Mouse (Mus musculus) c-Kit-negative CD71-positive TER-119-positive erythroid progenitor cells, embryonic 14.5 days (primary cell): ENCODE results near the gene P4ha3.
A peak's percentile ranks its signal among the peaks of the same experiment; 100 is the strongest.
"Not testable (repeated sequence)": the region's sequence is repeated elsewhere in the genome, so short reads cannot be mapped to it uniquely, and the experiment has no call there.

Experiments used
- DNase-seq: peaks from one replicate; pipeline ENCODE4 v3.0.0-alpha.2; 2013; ENCODE audit warnings: low read depth, low spot score

The P4ha3 gene

GRCm38 (mm10) chr7:100285383-100285782, at the start of gene P4ha3:
P4ha3 (plus strand) TSS chr7:100285520.
- no peak for DNase-seq

DNA sequence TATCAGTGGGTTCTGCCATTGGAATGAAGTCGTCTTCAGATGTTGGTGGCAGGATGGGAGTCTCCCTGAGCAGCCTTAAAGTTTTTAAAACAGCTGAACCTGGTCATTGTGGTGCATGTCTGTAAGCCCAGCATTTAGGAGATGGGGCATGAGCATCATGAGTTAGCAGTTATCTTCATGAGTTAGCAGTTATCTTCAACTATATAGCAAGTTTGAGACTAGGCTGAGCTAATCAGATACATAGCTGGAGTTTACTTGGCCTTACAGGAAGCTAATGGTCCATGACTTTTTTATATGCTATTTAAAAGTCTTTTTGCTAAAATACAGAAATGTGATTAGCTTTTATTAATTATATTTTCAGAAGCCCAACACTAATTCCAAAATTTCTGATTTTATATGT, 47.0 kb upstream of the P4ha3 start:
- DNase-seq, result no peak

DNA sequence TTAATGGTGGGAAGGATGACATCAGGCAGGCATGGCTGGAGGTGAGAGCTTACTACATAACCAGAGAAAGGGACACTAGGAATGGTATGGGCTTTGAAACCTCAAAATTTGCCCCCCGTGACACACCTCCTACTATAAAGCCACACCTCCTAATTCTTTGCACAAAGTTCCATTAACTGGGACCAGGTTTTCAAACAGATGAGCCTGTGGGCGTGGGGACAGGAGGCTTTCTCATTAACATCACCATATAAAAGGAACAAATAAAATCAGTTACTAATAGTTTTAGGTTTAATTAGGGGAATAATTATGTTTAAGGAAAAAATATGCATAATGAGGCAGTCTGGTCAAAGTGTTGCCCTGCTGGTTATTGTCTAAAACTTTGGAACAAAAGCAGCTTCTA, 44.7 kb upstream of the P4ha3 start:
- DNase-seq, result no peak

DNA sequence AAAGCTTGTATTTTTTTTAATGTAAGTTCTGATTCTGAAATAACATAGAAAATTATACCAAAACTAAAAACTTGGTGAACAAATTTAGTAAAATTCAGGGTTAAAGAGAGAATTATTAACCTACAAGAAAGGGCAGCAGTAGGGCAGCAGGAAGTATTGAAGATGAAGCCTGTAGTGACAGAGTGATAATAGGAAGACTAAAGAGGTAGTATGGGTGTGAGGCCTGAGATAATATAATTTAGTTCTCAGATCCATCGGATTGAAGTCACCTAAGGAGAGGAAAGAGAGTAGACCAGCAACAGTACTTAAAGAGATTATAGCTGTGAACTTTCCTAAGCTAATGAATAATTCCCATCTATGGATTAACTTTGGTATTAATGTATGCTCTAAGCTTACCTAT, 42.3 kb upstream of the P4ha3 start:
- DNase-seq, result no peak

DNA sequence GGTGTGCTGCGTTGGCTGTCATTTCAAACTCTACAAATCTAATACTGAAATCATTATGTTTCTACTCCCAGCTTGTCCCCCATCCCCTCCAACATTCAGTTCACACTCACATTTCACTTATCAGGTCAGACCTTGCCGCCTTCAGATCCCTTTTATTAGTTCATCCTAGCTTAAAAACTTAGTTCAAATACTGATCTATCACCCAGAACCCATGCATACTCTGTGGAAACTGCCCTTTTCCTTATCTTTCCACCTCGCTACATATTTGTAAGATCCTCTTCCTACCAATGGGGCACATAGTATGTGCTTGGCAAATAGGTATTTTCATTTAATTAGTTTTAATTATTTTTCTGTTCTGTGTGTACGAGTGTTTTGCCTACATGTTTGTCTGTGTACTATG, 41.1 kb upstream of the P4ha3 start:
- no peak for DNase-seq

DNA sequence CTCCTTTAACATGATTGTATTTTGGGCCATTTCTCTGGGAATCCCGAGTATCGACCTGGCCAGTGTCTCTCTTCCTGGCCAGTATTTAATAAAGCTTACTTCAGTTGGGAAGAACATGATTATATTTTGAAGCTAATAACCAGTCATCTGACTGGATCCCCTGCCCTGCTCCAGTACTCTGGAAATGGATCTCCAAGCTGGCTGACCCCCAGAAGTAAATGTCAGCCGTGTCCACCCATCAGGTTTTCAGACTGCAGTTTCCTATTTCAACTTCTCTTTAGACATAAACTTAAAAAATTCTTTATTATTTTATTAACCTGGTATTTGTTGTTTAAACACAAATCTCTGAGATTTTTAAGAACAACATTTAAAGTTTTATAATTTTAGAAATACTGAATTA, 40.1 kb upstream of the P4ha3 start:
- DNase-seq, result no peak

GRCm38 (mm10) chr7:100250667-100251066, 34.7 kb upstream of the P4ha3 start:
- DNase-seq, result peak; percentile 44

DNA sequence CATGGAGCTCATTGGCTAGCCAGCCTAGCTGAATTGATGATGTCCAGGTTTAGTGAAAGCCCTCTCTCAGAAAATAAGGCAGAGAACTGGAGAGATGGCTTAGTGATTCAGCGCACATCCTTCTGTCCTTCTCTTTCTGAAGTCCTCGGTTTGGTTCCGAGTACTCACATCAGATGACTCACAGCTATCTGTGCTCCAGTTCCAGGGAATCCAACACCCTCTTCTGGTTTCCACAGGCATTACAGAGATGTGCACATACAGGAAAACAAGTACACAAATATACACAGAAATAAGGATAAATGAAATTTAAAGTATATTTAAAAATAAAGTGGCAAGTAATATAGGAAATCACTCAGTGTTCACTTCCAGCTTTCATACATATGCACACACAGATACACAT, 23.0 kb upstream of the P4ha3 start:
- DNase-seq, result no peak

DNA sequence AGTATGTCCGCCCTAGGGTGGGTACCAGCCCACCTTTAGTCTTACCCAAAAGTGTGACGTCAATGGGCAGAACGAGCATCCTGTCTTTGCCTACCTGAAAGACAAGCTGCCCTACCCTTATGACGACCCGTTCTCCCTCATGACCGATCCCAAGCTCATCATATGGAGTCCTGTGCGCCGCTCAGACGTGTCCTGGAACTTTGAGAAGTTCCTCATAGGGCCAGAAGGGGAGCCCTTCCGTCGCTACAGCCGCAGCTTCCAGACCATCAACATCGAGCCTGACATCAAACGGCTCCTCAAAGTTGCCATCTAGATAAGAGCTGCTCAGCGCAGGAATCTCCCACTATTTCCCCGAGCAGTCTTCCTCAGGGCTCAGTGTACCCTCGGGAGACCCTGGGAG, 20.4 kb upstream of the P4ha3 start:
- not testable (repeated sequence) for DNase-seq

DNA sequence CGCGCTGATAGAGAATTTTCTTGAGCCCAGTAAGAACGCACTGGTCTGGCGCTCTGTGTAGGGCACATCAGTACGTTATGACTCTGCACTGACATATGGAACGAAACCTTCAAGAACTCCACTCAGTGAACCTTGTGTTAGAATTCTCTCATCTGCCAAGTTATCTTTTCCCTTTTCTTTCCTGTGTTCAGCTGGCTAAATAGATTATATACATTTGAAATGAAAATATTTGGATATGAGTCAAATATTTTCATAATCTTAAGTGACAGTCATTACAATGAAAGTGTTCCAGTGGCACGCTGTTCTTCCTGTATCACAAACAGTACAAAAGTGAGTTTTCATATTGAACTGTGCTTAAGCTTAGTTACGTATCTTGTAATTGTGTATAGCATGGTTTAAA, 13.0 kb upstream of the P4ha3 start:
- no peak for DNase-seq

DNA sequence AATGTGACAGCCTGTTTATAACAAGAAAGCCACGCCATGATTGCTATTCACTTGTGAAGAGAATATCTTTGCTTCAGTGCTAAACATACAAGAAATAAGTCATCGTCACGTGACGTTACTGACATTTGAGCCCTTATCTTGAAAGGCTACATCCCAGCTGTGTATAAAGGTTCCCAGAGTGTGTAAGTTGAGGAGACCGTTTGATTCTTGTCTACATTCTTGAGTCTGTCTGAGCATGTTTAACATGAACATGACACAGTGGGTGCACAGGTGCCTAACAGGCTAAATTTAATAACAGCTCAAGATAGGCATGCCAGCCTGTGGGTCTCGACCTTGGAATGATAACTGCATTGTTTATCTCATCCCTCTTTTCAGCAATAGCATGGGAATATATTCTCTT, 10.8 kb upstream of the P4ha3 start:
- no peak for DNase-seq

GRCm38 (mm10) chr7:100276397-100276796, 8.9 kb upstream of the P4ha3 start:
- no peak for DNase-seq

GRCm38 (mm10) chr7:100279803-100280202, 5.5 kb upstream of the P4ha3 start:
- DNase-seq, result peak; percentile 52

GRCm38 (mm10) chr7:100281596-100281995, 3.7 kb upstream of the P4ha3 start:
- no peak for DNase-seq

DNA sequence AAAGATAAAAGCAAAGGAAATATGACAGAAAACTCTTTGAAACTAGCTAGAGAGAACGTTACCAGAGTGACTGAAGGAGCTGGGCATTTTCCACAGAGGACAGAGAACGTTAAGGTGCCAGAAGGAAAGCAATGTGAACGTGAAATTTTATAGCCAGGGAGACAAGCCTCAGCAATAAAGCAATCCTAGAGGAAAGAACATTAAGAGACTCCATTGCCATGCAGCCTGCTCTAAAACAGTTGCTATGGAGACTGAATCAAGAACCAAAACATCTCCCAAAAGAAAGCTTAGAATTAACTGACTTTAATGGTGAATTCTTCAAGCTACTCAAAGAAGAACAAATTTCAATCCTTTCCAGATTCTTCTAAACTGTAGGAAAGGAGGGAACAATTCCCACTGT, 2.0 kb upstream of the P4ha3 start:
- no peak for DNase-seq

- DNase-seq, result no peak
Observed at GRCm38 (mm10) chr7:100287748-100288578, 2.6 kb downstream of the P4ha3 start.

- DNase-seq, result no peak
Observed at GRCm38 (mm10) chr7:100288622-100289021, 3.3 kb downstream of the P4ha3 start.

DNA sequence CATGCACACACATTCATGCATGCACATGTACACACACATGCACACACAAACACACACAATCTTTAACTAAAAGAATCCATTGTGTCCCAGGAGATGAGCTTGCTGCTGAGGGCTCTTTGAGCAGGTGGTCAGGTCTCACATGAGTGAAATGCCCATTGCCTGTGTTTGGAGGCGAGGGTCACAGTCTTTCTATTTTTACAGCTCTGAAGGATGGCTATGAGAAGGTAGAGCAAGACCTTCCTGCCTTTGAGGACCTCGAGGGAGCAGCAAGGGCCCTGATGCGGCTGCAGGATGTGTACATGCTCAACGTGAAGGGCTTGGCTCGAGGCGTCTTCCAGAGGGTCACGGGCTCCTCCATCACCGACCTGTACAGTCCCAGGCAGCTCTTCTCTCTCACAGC, 8.2 kb downstream of the P4ha3 start:
- DNase-seq, result no peak

GRCm38 (mm10) chr7:100295745-100296144, 10.4 kb downstream of the P4ha3 start:
- no peak for DNase-seq

- DNase-seq, result no peak
Observed at GRCm38 (mm10) chr7:100296699-100297098, 11.4 kb downstream of the P4ha3 start.

DNA sequence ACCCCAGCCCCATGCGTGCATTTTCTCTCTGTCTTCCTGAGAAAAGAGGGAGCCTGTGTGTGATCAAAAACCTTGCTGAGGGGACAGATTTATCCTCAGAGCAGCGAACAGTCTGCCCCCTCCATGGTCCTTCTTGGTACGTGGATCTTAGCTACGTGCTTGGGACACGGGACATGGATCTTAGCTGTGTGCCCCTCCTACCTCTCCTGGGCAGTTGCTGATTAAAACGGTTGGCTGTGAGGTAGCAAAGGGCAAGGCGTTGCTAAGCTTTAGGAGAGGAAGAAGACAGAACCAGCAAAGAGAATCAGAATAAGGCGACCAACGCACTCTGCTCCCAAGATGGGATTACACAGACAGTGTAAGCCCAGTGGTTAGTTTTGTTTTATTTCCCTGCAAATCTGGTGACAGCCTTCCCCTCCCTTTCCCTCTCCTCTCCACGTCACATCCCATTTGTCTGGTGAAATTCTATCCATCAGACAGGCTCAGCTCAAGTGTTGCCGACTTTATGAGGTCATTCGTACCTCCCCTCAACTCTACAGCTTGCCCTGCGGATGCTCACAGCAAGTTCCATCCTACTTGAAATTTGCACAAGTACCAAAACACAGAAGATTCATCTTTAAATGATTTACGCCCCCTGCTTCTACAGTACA, 13.7 kb downstream of the P4ha3 start:
- DNase-seq, result no peak

GRCm38 (mm10) chr7:100301390-100301789, 16.1 kb downstream of the P4ha3 start:
- no peak for DNase-seq

GRCm38 (mm10) chr7:100302316-100302715, 17.0 kb downstream of the P4ha3 start:
- DNase-seq, result no peak
